Mouse (Mus musculus) hindbrain, embryonic 12.5 days (tissue): ENCODE data around the gene Mov10l1. TPM values are rescaled to one million over a fixed set of nuclear protein-coding genes. Genes with fewer than 3 reads are reported as not detected.

Source experiments
- ATAC-seq: fragments of 200-750 bp; cut with Nextera tagmentation; 2 replicates; pipeline ENCODE4 v1.8.0; 2017; ENCODE audit warnings: moderate TSS enrichment; ENCODE audit not compliant: low FRiP score
- H3K27ac ChIP-seq: fragments of 300-500 bp; sonication (generic); 2 replicates; pipeline ENCODE4 v1.5.1; 2016; ENCODE audit warnings: mild to moderate bottlenecking
- H3K27me3 ChIP-seq: fragments of 300-500 bp; sonication (generic); 2 replicates; pipeline ENCODE4 v1.6.1; 2016; ENCODE audit warnings: mild to moderate bottlenecking
- H3K36me3 ChIP-seq: fragments of 300-500 bp; sonication (generic); 2 replicates; pipeline ENCODE4 v1.6.1; 2016; ENCODE audit warnings: mild to moderate bottlenecking
- H3K4me1 ChIP-seq: fragments of 300-500 bp; sonication (generic); 2 replicates; pipeline ENCODE4 v1.6.1; 2016
- H3K4me2 ChIP-seq: fragments of 300-500 bp; sonication (generic); replicated peaks from 2 replicates; pipeline ENCODE4 v1.6.1; 2016; ENCODE audit warnings: mild to moderate bottlenecking
- H3K4me3 ChIP-seq: fragments of 300-500 bp; sonication (generic); 2 replicates; pipeline ENCODE4 v1.5.1; 2016; ENCODE audit warnings: mild to moderate bottlenecking
- H3K9ac ChIP-seq: fragments of 300-500 bp; sonication (generic); 2 replicates; pipeline ENCODE4 v1.6.1; 2016; ENCODE audit warnings: mild to moderate bottlenecking, moderate library complexity
- H3K9me3 ChIP-seq: fragments of 300-500 bp; sonication (generic); replicated peaks from 2 replicates; pipeline ENCODE4 v1.6.1; 2016; ENCODE audit warnings: mild to moderate bottlenecking
- WGBS: fragments of 180-500 bp; shearing (Covaris S2); methylation state at CpG from one replicate; pipeline ENCODE4 v1.1.7; 2016; 5-methylcytosine and 5-hydroxymethylcytosine counted together
- polyA plus RNA-seq: library from polyadenylated mRNA; unstranded; fragments of >200 nt; fragmentation: Nextera tagmentation; extraction: Ambion mirVana; gene quantifications from 2 replicates; pipeline ENCODE4 v1.2.1, GENCODE M21; 2016

Gene Mov10l1
- polyA plus RNA-seq, 1 experiment from 2014 or later = not detected

DNA sequence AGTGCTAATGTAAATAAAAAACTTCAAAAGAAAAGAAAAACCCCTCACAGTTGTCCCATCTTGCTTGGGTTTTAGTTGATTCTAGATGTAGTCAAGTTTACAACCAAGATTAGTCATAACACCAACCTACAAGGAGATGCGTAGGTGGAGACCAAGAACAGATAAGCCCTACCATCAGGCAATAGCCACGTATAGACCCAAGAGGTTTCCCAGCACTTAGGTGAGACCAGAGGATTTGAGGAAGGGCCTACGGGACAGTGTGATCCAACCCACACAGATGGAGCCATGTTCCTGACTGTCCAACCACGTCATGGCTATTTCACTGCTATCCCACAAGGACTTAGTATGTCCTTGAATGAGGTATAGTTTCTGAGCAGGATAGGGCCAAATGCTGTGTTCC, 10.4 kb upstream of the Mov10l1 start:
- 92% methylated on average over 4 of the region's 4 CpGs for WGBS

DNA sequence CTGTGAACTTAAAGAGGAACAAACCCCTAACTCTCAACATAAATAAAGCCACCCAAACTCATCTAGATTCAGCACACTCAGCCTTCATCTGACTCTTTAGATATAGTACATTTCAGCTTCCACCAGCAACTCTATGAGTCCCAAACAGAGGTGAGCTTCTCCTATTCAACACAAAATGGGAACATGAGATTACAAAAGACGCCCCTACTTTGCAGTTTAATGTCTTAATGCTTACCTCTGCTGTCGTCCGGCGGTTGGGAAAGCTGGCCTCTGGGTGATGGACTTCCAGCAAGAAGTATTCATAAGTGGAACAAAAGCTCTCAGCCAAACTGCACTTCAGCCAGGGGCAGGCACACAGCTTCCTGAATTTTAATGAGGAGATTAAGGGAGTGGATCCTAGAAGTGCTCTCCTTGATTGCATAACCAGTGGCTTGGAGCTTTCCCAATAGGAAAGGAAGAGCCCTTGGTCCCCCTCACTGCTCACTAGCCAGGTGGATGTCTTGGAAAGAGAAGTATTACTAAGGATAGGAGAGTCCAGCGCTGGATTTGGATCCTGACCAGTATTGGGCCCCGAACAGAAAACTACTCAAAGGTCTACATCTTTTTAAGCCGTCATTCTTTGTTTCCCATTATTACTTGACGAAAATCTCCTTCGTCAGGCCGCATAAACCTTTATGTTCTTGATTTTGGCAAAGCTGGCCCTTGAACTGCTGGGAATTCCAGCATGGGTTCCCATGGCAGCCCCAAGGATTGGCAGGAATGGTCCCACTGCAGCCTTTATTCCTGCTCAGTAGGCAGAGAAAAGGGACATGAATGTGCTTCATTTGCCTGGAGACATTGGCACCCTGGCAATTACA, 4.2 kb upstream of the Mov10l1 start, which contains the start of gene Mlc1:
Gene Mlc1, minus strand, starts transcription at position 727 of the 857 bp plus-strand sequence.
- Histone ChIP-seq H3K9ac (no peak within 1 kb of the TSS), H3K4me1 (peaks cover 12% of the 10 kb centered on the region), H3K9me3 (no peaks in the 10 kb centered on the region), H3K36me3 (no peaks in the 10 kb centered on the region), H3K27ac (peak within 1 kb of the TSS; percentile 19), H3K4me3 (no peak within 1 kb of the TSS), H3K4me2 (no peak within 1 kb of the TSS; the same call in 1 of the 2 replicates), H3K27me3 (peaks cover 4% of the 10 kb centered on the region; the same call in 1 of the 2 replicates)
- ATAC-seq = peak; percentile 89
- 28% methylated on average over 10 of the region's 10 CpGs for WGBS

More for the DNA sequence above, 10.4 kb upstream of the Mov10l1 start:
- Histone ChIP-seq H3K4me1 (no peaks in the 10 kb centered on the region), H3K9me3 (no peaks in the 10 kb centered on the region), H3K9ac (no peak overlapping the region), H3K36me3 (no peaks in the 10 kb centered on the region), H3K4me2 (no peak overlapping the region), H3K4me3 (no peak overlapping the region), H3K27ac (no peak overlapping the region), H3K27me3 (no peaks in the 10 kb centered on the region)
- no peak for ATAC-seq

DNA sequence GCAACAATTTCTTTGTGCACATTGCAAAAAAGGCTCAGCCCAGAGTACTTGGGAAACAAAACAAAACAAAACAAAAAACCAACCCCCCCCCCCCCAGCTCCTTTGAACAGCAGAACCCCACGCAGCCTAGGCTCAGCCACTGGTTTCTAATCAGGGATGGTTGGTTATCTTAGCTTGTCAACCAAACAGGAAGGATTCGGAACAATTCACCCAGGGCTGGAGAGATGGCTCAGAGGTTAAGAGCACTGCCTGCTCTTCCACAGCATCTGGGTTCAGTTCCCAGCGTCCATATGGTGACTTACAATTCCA, 3.6 kb upstream of the Mov10l1 start:
- WGBS = 31% methylated on average over 3 of the region's 3 CpGs
- no peak overlapping the region for H3K9ac ChIP-seq
- H3K4me3 ChIP-seq = no peak overlapping the region
- H3K4me2 ChIP-seq = no peak overlapping the region
- H3K36me3 ChIP-seq = no peaks in the 10 kb centered on the region
- H3K4me1 ChIP-seq = peaks cover 12% of the 10 kb centered on the region
- H3K9me3 ChIP-seq = no peaks in the 10 kb centered on the region
- peaks cover 4% of the 10 kb centered on the region; the same call in 1 of the 2 replicates for H3K27me3 ChIP-seq
- ATAC-seq = no peak
- H3K27ac ChIP-seq = 0 out of 2 replicates have a peak overlapping the region, but pooled peaks have one; percentile 5

DNA sequence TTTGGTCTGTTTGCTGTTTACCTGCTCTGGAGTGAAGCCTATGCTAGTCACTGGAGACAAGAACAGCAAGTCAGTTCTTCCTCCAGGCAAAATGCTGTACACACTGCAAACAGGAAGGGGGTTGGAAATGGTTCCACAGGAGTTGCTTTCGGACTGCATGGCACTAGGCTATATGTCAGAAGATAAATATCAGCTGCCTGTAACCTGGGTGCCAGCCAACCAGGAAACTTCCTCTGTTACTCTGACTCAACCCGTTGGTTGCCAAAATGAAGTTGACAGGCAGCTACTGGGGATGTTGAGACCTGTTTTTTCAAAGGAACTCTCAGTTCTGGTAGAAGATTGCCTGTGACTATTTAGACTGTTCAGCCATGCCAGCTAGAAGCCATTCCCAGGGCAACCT, 6.5 kb downstream of the Mov10l1 start:
- ATAC-seq = no peak
- Histone ChIP-seq H3K9me3 (no peaks in the 10 kb centered on the region), H3K36me3 (no peaks in the 10 kb centered on the region), H3K4me3 (no peak overlapping the region), H3K4me2 (no peak overlapping the region), H3K27ac (no peak overlapping the region), H3K27me3 (no peaks in the 10 kb centered on the region), H3K4me1 (no peaks in the 10 kb centered on the region), H3K9ac (no peak overlapping the region)
- 72% methylated on average over 2 of the region's 2 CpGs for WGBS

DNA sequence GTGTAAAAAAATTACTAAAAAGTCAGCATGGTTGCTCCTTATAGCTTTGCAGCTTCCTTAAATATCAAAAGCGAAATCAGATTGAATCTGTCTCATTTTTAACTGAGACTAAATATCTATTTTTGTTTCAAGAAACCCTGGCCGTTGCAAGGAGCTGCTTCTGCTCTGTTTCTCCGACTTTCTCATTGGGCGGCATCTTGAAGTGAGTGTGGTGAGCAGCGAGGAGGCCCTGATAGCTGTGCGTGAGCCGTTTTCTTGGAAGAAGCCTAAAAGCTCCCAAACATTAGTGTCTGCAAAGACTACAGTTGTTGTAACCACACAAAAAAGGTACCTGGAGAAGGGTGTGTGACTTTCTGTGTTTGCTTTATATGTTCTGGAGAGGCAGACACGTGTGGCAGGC, 15.9 kb downstream of the Mov10l1 start:
- ATAC-seq = no peak
- Histone ChIP-seq H3K27me3 (no peaks in the 10 kb centered on the region), H3K9me3 (no peaks in the 10 kb centered on the region), H3K4me3 (no peak overlapping the region), H3K4me2 (no peak overlapping the region), H3K27ac (no peak overlapping the region), H3K36me3 (no peaks in the 10 kb centered on the region), H3K9ac (no peak overlapping the region), H3K4me1 (no peaks in the 10 kb centered on the region)
- WGBS = 80% methylated on average over 8 of the region's 8 CpGs

DNA sequence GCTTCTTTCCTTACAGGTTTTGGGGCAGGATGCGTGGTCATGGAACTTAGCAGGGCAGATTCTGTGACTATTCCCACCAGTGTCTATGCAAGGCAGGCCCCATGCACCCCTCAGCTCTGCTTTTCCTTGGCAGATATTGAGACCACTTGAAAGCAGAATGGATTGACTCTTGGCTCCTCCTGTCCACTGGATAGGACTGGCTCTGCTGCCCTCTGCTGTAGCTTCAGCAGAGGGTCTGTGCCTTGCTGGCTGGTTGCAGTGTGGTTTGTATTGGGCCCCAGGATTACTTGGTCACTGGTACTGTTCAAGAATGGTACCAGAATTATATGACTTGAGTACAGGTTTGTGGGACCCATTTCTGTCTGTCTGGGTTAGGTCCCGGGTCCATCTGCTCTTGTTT, 16.4 kb downstream of the Mov10l1 start:
- Histone ChIP-seq H3K4me2 (no peak overlapping the region), H3K9ac (no peak overlapping the region), H3K9me3 (no peaks in the 10 kb centered on the region), H3K36me3 (no peaks in the 10 kb centered on the region), H3K27ac (no peak overlapping the region), H3K4me1 (no peaks in the 10 kb centered on the region), H3K4me3 (no peak overlapping the region), H3K27me3 (no peaks in the 10 kb centered on the region)
- no peak for ATAC-seq
- 81% methylated on average over 2 of the region's 2 CpGs for WGBS

DNA sequence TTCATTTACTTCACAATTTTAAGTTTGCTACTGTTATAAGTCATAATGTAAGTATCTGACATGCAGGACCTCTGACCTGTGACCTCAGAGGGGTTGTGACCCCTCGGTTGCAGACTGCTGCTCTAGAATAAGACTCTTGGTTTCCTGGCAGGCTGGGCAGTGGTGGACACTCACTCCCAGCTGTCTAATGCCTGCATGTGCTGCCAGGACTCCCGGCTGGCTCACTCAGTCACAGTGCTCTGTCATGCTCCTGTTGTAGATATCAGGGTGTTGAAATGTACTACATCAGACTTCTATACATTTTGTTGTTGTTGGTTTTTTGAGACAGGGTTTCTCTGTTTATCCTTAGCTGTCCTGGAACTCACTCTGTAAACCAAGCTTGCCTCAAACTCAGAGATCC, 17.7 kb downstream of the Mov10l1 start:
- H3K4me3 ChIP-seq = no peak overlapping the region
- H3K4me1 ChIP-seq = no peaks in the 10 kb centered on the region
- no peaks in the 10 kb centered on the region for H3K27me3 ChIP-seq
- no peak for ATAC-seq
- 55% methylated on average over 2 of the region's 2 CpGs for WGBS
- no peaks in the 10 kb centered on the region for H3K36me3 ChIP-seq
- no peak overlapping the region for H3K9ac ChIP-seq
- H3K27ac ChIP-seq = no peak overlapping the region
- H3K4me2 ChIP-seq = no peak overlapping the region
- no peaks in the 10 kb centered on the region for H3K9me3 ChIP-seq

DNA sequence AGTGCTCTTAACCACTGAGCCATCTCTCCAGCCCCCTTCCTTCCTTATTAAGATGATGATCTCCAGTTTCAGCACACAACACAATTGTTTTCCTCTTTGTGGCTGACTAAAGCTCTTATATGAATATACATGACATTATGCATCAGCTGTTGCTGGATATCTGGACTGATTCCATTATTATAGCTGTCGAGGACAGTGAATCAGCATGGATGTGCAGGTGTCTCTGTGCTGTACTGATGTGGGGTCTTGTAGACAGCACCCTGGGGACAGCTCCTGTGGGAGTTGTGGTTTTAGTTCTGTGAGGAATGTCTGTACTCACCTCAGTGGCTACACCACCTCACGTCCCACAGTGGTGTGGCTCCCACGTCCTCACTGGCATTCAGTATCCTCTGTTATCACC, 18.5 kb downstream of the Mov10l1 start:
- ATAC-seq = no peak

DNA sequence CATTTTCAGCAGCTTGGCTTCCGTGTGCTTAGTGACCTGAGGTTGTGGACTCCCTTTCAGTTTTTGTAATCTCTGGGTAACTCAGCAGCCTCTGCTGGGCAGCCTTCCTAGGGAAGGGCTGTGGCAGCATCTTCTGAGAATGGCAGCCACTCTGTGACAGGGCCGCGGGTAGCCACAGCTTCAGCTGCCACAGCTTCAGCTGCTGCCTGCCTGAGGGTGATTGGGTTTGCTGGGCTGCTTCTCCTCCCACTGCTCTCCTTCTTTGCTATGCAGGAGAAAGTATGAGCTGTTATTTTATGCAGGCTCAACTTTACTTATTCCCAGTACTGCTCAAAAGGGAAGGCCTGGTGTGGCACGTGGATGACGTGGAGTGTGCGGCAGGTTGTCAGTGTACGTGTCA, 24.3 kb downstream of the Mov10l1 start:
- Histone ChIP-seq H3K4me2 (no peak overlapping the region), H3K27me3 (no peaks in the 10 kb centered on the region), H3K9me3 (no peaks in the 10 kb centered on the region), H3K9ac (no peak overlapping the region), H3K4me1 (no peaks in the 10 kb centered on the region), H3K4me3 (no peak overlapping the region), H3K27ac (no peak overlapping the region), H3K36me3 (no peaks in the 10 kb centered on the region)
- WGBS = 87% methylated on average over 7 of the region's 7 CpGs
- no peak for ATAC-seq

More for the DNA sequence above, 18.5 kb downstream of the Mov10l1 start:
- no peaks in the 10 kb centered on the region for H3K4me1 ChIP-seq
- H3K9ac ChIP-seq = no peak overlapping the region
- no peak overlapping the region for H3K4me3 ChIP-seq
- no peaks in the 10 kb centered on the region for H3K9me3 ChIP-seq
- WGBS = 79% methylated on average over 3 of the region's 3 CpGs
- H3K4me2 ChIP-seq = no peak overlapping the region
- H3K36me3 ChIP-seq = no peaks in the 10 kb centered on the region
- no peak overlapping the region for H3K27ac ChIP-seq
- no peaks in the 10 kb centered on the region for H3K27me3 ChIP-seq

DNA sequence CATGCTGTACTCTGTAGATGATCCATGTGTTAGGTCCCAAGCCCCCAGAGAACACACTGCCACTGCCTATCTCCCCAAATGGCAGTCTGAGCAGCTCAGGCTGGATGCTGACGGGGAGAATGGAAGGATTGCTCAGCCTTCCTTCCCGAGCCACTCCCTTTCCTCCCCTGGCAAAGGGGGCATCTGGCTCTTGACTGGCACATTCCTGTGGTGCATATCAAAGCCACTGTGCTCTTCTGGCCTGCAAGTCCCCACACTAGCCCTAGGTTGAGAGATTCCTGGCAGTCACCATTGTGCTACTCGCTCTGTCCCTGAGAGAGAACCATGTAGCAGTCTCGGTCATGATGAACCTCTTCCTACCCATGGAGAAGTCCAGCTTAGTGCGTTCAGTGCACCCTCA, 25.1 kb downstream of the Mov10l1 start:
- Histone ChIP-seq H3K27me3 (no peaks in the 10 kb centered on the region), H3K9me3 (no peaks in the 10 kb centered on the region), H3K4me3 (no peak overlapping the region), H3K27ac (no peak overlapping the region), H3K4me2 (no peak overlapping the region), H3K36me3 (no peaks in the 10 kb centered on the region), H3K9ac (no peak overlapping the region), H3K4me1 (no peaks in the 10 kb centered on the region)
- 80% methylated on average over 5 of the region's 5 CpGs for WGBS
- no peak for ATAC-seq

DNA sequence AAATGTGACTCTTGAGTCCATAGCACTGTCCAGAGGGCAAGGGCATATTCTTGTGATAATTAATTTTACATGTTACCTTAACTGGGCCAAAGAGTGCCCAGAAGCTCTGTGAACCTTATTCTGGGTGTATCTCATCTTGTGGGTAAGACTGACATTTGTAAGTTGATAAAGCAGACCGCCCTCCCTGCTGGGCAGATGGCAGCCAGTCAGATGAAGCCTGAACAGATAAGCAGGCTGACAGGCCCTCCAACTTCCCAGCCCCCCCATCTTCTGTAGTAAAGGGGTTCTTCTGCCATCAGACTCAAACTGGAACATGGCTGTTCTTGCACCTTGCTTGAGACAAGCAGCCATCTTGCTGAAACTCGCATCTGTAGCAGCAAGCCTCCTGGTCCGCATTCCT, 34.0 kb downstream of the Mov10l1 start:
- no peaks in the 10 kb centered on the region for H3K9me3 ChIP-seq
- no peak overlapping the region for H3K4me3 ChIP-seq
- no peak for ATAC-seq

DNA sequence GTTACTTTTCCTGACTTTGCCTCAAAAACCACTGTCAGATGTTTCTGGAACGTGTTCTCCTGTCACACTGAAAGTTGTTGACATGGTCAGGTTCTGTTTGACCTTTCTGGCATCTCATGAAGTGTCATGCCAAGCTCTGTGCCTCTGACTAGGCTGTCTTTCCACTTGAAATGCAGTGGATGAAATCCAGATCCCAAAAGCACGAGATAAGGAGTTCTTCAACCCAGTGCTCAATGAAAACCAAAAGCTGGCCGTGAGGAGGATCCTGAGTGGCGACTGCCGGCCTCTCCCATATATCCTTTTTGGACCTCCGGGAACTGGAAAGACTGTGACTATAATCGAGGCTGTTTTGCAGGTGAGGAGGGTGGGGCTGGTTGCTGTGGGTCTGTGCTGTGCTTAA, 37.4 kb downstream of the Mov10l1 start:
- Histone ChIP-seq H3K36me3 (no peaks in the 10 kb centered on the region), H3K9ac (no peak overlapping the region), H3K4me3 (no peak overlapping the region), H3K27ac (no peak overlapping the region), H3K27me3 (no peaks in the 10 kb centered on the region), H3K9me3 (no peaks in the 10 kb centered on the region), H3K4me1 (no peaks in the 10 kb centered on the region), H3K4me2 (no peak overlapping the region)
- WGBS = 87% methylated on average over 7 of the region's 7 CpGs
- ATAC-seq = no peak

More for the DNA sequence above, 34.0 kb downstream of the Mov10l1 start:
- Histone ChIP-seq H3K4me1 (no peaks in the 10 kb centered on the region), H3K36me3 (no peaks in the 10 kb centered on the region), H3K27ac (no peak overlapping the region), H3K4me2 (no peak overlapping the region), H3K27me3 (no peaks in the 10 kb centered on the region), H3K9ac (no peak overlapping the region)
- WGBS = 87% methylated on average over 3 of the region's 3 CpGs

DNA sequence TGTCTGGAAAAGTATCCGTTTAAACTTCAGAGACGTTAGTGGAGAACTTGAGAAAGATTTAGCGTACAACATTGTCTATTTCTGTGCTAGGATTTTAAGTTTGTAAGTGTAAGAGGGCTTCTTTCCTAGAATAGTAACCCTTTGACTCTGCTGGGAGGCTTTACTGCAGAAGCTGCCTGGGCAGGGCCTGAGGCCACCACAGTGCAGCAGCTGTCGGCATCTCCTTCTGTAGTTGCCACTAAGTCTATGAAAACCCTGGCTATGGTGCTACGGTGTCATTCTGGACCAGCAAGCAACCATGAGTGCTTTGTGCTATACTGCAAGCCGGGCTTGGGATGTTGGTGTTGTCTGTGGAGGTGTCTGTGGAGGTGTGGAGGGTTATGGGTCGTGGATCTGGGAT, 37.8 kb downstream of the Mov10l1 start:
- H3K4me1 ChIP-seq = no peaks in the 10 kb centered on the region
- no peak overlapping the region for H3K9ac ChIP-seq
- no peak for ATAC-seq
- no peaks in the 10 kb centered on the region for H3K27me3 ChIP-seq
- H3K27ac ChIP-seq = no peak overlapping the region
- no peaks in the 10 kb centered on the region for H3K9me3 ChIP-seq
- no peak overlapping the region for H3K4me3 ChIP-seq
- H3K4me2 ChIP-seq = no peak overlapping the region
- 84% methylated on average over 7 of the region's 7 CpGs for WGBS
- no peaks in the 10 kb centered on the region for H3K36me3 ChIP-seq
